Mouse (Mus musculus) layer of hippocampus, postnatal 36 days (tissue): ENCODE data around the gene Gm7879. TPM values are rescaled to one million over a fixed set of nuclear protein-coding genes. Genes with fewer than 3 reads are reported as not detected.
"Not testable (repeated sequence)": the region's sequence is repeated elsewhere in the genome, so short reads cannot be mapped to it uniquely, and the experiment has no call there.

Experiments
- DNase-seq, 2 experiments: peaks; one replicate each; pipeline ENCODE4 v3.0.0; 2022
- total RNA-seq, 2 experiments: library from RNA; stranded (reverse); gene quantifications; 2 replicates each; pipeline ENCODE4 v1.2.3; 2021

The Gm7879 gene
- total RNA-seq = 10 to 100 TPM; 10.7 to 11.8 TPM

- not testable (repeated sequence) for DNase-seq
Observed at GRCm38 (mm10) chr5:43912844-43913243, at the start of gene Gm7879. Gene Gm7879, plus strand, starts transcription at chr5:43913144.

- DNase-seq = no peak
Observed at GRCm38 (mm10) chr5:43863642-43864041, 49.3 kb upstream of the Gm7879 start.

GRCm38 (mm10) chr5:43865316-43865715 lies 47.6 kb upstream of the Gm7879 start:
- no peak for DNase-seq

GRCm38 (mm10) chr5:43868253-43868652 lies 44.7 kb upstream of the Gm7879 start, which contains the start of gene Cd38:
Gene Cd38, plus strand, starts transcription at chr5:43868553.
- no peak for DNase-seq

GRCm38 (mm10) chr5:43868711-43869600 lies 44.0 kb upstream of the Gm7879 start:
- peak in 1 of 2 experiments; percentile 11 for DNase-seq

GRCm38 (mm10) chr5:43871845-43872244 lies 41.1 kb upstream of the Gm7879 start:
- no peak for DNase-seq

- DNase-seq = no peak
Observed at GRCm38 (mm10) chr5:43872652-43873051, 40.3 kb upstream of the Gm7879 start.

- DNase-seq = no peak
Observed at GRCm38 (mm10) chr5:43882034-43882433, 30.9 kb upstream of the Gm7879 start.

GRCm38 (mm10) chr5:43885060-43885820 lies 27.7 kb upstream of the Gm7879 start:
- no peak for DNase-seq

GRCm38 (mm10) chr5:43892386-43892785 lies 20.6 kb upstream of the Gm7879 start:
- peak in 1 of 2 experiments; percentile 15 for DNase-seq

- no peak for DNase-seq
Observed at GRCm38 (mm10) chr5:43894113-43894512, 18.8 kb upstream of the Gm7879 start.

GRCm38 (mm10) chr5:43895931-43896330 lies 17.0 kb upstream of the Gm7879 start:
- DNase-seq = no peak

GRCm38 (mm10) chr5:43904685-43905084 lies 8.3 kb upstream of the Gm7879 start:
- no peak for DNase-seq

GRCm38 (mm10) chr5:43909213-43909612 lies 3.7 kb upstream of the Gm7879 start:
- no peak for DNase-seq

- no peak for DNase-seq
Observed at GRCm38 (mm10) chr5:43910006-43910405, 2.9 kb upstream of the Gm7879 start.

- DNase-seq = no peak
Observed at GRCm38 (mm10) chr5:43915261-43915886, 2.4 kb downstream of the Gm7879 start.

GRCm38 (mm10) chr5:43921877-43922276 lies 8.9 kb downstream of the Gm7879 start:
- no peak for DNase-seq

GRCm38 (mm10) chr5:43923933-43924332 lies 11.0 kb downstream of the Gm7879 start:
- peak; percentile 50 to 64 for DNase-seq

GRCm38 (mm10) chr5:43927729-43928128 lies 14.8 kb downstream of the Gm7879 start:
- DNase-seq = no peak

- DNase-seq = no peak
Observed at GRCm38 (mm10) chr5:43933269-43933668, 20.3 kb downstream of the Gm7879 start.

- DNase-seq = no peak
Observed at GRCm38 (mm10) chr5:43947330-43947977, 34.5 kb downstream of the Gm7879 start.

GRCm38 (mm10) chr5:43948111-43948743 lies 35.3 kb downstream of the Gm7879 start:
- peak in 1 of 2 experiments; percentile 2 for DNase-seq
